Mouse (Mus musculus) heart, postnatal 10 days (tissue): ENCODE measurements around the gene Socs2. TPM values are rescaled to one million over a fixed set of nuclear protein-coding genes. Genes with fewer than 3 reads are reported as not detected.

Experiments
- DNase-seq, 2 experiments: peaks; one replicate each; pipeline ENCODE4 v3.0.0; 2021
- intact Hi-C: fragments of 180-260 bp; cut with DNase I; formaldehyde crosslinking; loops from one replicate; pipeline ENCODE4 v1.15.1; 2025
- total RNA-seq, 2 experiments: library from RNA; stranded (reverse); gene quantifications; 2 replicates each; pipeline ENCODE4 v1.2.3; 2021

Socs2 gene
- 100 to 1,000 TPM; 127 to 133 TPM for total RNA-seq

GRCm38 (mm10) chr10:95416685-95417495, at the start of gene Socs2:
Gene Socs2, minus strand, starts transcription at chr10:95417180.
- intact Hi-C loops = loop anchor here (5.0 kb wide), 1 partner anchor 225 kb away; no protein-coding TSS in a partner anchor
- peak; percentile 96 to 97 for DNase-seq

- intact Hi-C loops = no loop called here
- DNase-seq = no peak
These were observed 48.5 kb upstream of the Socs2 start for GRCm38 (mm10) chr10:95465485-95465896.

- intact Hi-C loops = no loop called here
- DNase-seq = no peak
These were observed 47.5 kb upstream of the Socs2 start for GRCm38 (mm10) chr10:95464527-95464926.

- DNase-seq = no peak
- intact Hi-C loops = no loop called here
These were observed 45.3 kb upstream of the Socs2 start for GRCm38 (mm10) chr10:95462231-95462630.

DNA sequence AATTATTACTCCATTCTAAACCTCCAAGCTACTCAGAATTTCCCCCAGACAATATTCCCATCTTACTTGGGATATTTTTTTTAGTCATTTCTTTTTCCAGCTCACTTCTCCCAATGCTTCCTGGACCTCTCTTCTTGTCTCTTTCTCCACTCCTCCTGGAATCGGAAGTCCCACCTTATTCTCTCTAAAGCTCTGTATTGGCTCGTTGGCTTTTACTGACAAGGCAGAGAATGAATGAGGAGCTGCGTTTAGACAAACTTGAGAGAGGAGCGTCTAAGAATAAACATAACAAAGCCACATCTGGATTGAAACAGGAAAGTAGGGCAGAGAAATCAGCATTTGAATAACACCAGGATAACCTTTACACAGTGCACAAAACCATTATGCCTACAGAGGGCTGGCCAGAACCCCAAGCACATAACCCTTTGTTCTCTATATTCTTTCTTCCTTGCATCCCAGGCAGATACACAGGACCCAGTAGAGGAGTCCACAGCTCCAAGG, 44.1 kb upstream of the Socs2 start:
- DNase-seq = no peak
- intact Hi-C loops = no loop called here

DNA sequence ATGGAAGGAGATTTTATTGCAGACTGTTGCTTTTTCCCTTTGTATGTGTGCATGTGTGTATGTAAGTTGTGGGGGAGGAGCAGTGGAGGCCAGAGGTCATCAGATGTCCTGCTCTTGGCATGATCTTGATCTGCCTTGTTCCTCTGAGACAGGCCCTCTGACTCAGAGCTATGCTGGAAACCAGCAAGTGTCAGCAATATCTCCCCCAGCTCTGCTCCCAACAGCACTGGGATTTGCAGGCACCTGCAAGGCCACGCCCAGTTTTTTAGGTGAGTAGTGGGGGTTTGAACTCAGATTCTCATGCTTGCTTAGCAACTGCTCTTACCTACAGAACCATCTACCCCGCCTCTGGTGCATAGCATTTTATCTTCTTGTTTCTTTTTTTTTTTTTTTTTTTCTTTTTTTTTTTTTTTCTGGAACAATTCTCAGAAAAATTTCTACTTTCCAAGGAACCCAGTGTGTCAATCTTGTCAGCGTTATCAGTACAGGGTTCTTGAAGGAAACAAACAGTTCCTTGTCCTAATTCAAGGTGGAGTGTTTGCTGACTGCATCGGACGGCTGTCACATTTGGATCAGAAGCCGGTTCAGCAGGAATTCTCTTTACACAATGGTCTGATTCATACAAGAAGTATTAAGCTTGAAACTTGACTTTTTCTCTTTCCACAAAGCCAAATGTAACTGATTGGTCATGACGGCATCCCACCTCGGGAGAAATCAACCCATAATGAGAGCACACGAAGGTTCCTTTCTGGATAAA, 41.2 kb upstream of the Socs2 start:
- intact Hi-C loops = no loop called here
- DNase-seq = no peak

GRCm38 (mm10) chr10:95457367-95458049, 40.5 kb upstream of the Socs2 start:
- DNase-seq = no peak
- intact Hi-C loops = no loop called here

GRCm38 (mm10) chr10:95456103-95456502, 39.1 kb upstream of the Socs2 start:
- DNase-seq = no peak
- intact Hi-C loops = no loop called here

DNA sequence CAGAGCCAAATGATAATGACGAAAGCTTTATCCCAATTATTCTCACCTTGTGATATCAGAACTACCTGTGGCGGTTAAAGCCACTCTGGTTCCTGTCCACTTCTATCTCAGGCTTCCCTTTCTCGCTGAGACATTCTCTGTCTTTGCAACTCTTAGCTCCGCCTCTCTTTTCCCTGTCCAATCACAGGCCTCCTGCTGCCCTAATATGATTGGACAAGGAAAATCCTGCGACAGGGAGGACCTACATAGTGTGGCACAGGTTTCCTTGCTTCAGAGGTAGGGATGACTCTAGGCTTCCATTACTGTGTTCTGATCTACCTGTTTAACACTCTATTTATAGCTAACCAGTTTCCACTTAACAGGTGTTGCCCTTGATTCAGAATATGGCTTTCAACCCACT, 36.3 kb upstream of the Socs2 start:
- no peak for DNase-seq
- intact Hi-C loops = no loop called here

- intact Hi-C loops = no loop called here
- no peak for DNase-seq
These were observed 32.1 kb upstream of the Socs2 start for GRCm38 (mm10) chr10:95449033-95449432.

GRCm38 (mm10) chr10:95447954-95448353, 31.0 kb upstream of the Socs2 start:
- DNase-seq = no peak
- intact Hi-C loops = no loop called here

DNA sequence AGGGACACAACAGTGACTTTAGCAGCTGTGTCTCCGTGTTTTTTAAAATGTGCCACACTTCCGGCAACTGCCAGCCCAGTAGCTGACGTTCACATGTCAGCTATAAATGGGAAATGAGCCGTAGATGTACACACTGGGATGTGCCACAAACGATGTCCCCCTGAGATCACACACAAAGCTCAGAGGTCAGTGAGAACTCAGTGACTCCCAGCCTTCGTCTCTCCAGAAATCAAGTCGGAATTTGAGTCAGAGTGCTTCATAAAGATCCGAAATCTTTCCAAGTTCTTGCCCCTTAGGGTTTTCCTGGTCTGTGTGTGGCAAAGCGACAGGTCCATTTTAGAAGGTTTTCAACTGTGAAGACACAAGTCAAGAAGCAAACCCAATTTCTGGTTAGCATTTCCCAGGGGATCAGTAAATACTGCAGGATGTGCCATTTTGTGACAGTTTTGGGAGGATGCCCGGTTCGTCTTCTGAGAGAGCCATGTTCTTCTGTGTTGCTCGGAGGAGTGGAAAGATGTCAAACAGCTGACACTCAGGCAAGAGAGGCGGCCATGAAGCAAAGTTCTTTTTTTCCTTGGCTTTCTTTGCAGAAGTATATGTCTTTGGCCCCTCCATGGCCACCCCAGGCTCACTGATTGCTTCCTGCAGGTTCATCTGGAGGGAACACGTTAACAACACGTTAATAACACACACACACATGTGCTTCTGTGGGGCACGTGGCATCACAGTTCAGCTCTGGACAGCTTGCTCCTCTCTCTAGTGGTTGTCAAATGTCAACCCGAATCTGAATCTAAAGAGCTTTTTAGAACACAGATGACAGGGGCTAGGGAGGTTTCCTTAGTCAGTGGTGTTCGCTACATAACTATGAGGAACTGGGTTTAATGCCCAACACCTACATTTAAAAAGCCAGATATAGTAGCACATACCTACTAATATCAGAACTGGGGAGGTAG, 28.4 kb upstream of the Socs2 start:
- DNase-seq = peak; percentile 50 to 79
- intact Hi-C loops = no loop called here

DNA sequence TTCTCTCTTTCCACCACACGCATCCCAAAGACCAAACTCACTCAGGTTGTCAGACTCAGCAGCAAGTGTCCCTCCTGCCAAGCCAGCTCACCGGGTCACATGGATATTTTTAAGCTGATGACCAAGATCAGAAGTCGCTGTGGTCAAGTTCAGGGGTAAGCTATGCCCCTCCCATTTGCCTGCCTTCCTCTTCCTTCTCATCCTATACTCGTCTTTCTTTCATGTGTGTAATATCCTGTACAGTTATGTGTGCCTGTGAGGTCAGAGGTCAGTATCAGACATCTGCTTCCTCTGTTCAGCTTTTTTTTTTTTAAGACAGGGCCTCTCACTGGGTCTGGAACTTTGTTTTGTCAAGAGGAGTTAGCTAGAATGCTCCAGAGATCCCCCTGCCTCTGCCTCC, 25.4 kb upstream of the Socs2 start:
- no peak for DNase-seq
- intact Hi-C loops = no loop called here

DNA sequence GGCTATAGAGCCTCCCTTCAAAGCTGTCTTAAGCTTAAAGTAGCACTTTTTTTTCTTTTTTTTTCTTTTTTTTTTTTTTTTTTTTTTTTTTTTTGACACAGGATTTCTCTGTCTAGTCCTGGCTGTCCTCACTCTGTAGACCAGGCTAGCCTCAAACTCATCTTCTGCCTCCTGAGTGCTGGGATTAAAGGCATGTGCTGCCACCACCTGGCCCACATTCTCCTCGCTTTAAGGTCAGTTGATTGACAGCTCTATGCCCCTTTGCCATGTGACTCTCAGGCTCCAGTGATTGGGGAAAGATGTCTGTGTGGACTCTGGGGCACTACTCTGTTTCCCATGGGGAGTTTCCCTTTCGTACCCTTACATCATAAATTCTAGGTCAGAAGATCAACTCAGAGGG, 23.6 kb upstream of the Socs2 start:
- intact Hi-C loops = no loop called here
- DNase-seq = no peak

DNA sequence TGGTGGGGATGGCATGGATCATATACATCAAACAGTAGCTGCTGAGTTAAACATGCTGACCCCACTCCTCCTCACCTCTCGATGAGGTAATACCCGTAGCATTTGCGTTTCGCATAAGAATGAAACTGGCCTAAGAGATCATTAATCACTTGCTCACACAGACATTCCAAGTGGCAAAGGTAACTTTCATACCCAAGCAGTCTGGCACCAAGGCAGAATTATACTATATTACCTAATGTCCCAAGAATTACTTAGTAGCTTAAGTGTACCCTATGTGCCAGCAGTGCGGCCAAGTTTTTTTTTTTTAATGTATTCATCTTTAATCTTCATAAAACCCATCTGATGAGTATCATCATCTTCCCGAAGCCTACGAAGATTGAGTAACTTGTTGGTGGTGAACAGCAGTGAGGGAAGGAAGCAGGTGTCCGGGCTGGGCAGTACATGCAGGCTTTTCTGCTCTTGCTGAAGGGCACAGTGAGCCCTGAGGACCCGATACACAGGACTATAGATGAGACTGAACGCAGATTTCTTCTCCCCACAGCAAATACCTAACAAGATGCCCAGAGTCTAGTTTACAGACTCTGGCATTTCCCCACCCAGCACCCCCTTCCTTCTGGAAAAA, 22.8 kb upstream of the Socs2 start:
- no peak for DNase-seq
- intact Hi-C loops = no loop called here

GRCm38 (mm10) chr10:95438941-95439340, 22.0 kb upstream of the Socs2 start:
- intact Hi-C loops = no loop called here
- DNase-seq = no peak

DNA sequence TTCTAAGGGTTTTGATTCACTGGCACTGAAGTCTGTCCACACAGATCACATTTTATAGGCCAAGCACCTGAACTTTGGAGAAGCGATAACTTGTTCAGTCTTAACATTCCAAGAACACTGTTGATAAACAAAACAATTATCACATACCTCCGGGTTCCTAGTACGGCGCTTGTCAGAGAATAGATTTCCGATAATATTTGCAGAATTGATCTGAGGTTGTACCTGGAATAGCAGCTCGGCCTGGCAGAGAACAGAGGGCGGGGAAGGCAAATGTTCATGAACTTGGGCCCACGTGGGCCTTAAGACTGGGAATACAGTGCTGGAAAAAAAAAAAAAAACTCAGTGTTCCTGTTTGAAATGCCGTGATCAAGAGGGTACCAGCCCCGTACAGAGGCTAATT, 13.3 kb upstream of the Socs2 start:
- no peak for DNase-seq
- intact Hi-C loops = no loop called here

DNA sequence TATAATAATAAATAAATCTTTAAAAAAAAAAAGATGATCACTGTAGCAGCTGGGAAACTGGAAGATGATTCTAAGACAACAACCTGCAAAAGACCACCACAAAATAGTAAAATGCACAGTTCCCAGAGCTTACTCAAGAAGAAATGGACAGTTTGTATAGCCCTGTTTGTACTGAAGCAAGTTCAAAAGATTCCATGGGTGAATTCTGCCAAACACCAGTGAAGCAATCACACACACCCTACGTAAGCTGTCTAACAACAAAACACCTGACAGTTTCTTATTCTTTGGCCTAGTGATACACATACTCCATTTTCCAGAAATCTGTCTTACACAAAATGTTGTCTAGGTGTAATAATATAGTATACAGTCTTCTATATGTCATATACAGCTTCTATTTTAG, 12.1 kb upstream of the Socs2 start:
- intact Hi-C loops = no loop called here
- DNase-seq = no peak

- DNase-seq = no peak
- intact Hi-C loops = no loop called here
These were observed 9.5 kb upstream of the Socs2 start for GRCm38 (mm10) chr10:95426207-95427115.
